In the genomic region with DNA sequence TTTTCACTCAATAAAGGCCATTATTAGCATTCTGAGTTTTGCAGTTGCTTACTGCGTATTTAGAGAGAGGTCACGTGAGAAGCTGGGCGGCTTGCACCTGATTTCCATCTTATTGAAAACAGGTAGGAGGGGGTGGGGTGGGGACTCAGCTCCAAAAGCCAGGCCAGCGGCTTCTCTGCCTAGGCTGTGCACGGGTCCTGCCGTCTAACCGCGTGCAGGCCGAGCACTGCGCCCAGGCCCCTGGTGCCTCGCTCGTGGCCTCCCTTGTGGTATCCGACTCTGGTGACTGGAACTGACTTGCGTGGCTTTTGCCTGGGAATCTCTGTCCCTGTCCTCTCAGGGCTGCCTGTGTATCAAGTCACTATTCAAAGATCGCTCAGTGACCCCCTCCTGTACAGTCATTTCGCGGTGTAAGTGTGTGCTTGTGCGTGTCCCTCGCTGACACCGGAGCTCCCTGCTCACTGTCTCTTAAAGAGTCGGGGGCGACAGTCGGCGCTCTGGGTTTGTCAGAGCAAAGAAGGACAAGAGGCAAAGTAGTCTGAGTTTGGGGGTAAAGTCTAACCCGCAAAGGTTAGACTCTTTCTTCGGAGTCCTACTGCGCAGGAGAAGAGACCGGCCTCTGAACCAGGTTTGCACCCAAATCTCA, we compare ENCODE assay signal across 9 mouse cellular contexts. TPM values are rescaled to one million over a fixed set of nuclear protein-coding genes. Genes with fewer than 3 reads are reported as not detected.
DNase-seq lines count a peak whose midpoint lies in the region; ATAC-seq and TF ChIP-seq lines count a peak whose summit lies in the region.
"Had no signal": no experiment of that assay in that cellular context is flagged by ENCODE, and none has a peak within 500 bp of the region (broad histone marks: within the 10 kb centered on the region; RNA-seq: fewer than 3 reads in every experiment).

No protein-coding gene starts in this region.

- peak overlapping the region; percentile 73 to 84 (median 75) for H3K4me3 ChIP-seq in CH12.LX (replicated peaks in 1 of 3; ENCODE audit: low read depth in 2 of 3, low read length in 2 of 3, poor library complexity in 1 of 3)
- H3K4me3 ChIP-seq in kidney, embryonic 14.5 days (ENCODE audit: low read length): peak overlapping the region; percentile 68
- peak overlapping the region; percentile 62 for H3K4me3 ChIP-seq in lung, embryonic 14.5 days (ENCODE audit: low read depth, low read length)
- H3K4me3 ChIP-seq in neural tube, embryonic 15.5 days (replicated peaks): peak overlapping the region; percentile 60

- H3K27me3 ChIP-seq in CH12.LX (replicated peaks): peaks cover 20% of the 10 kb centered on the region
- peaks cover 38% of the 10 kb centered on the region for H3K27me3 ChIP-seq in kidney, embryonic 14.5 days (ENCODE audit: control insufficient read depth, insufficient read depth, low read length)
- H3K27me3 ChIP-seq in lung, embryonic 14.5 days (ENCODE audit: insufficient read depth, low read length): peaks cover 36% of the 10 kb centered on the region
- peaks cover 28% of the 10 kb centered on the region for H3K27me3 ChIP-seq in neural tube, embryonic 15.5 days (replicated peaks)

- H3K4me1 ChIP-seq in CH12.LX (ENCODE audit: control insufficient read depth in 1 of 2, insufficient read depth in 2 of 2): peaks cover 3 to 37% of the 10 kb centered on the region in 2 experiments; a peak in 2 of 4 replicates
- H3K4me1 ChIP-seq in kidney, embryonic 14.5 days (ENCODE audit: control insufficient read depth, insufficient read depth, low read length): peaks cover 12% of the 10 kb centered on the region
- peaks cover 6% of the 10 kb centered on the region; the same call in 1 of the 2 replicates for H3K4me1 ChIP-seq in lung, embryonic 14.5 days (ENCODE audit: insufficient read depth)
- peaks cover 51% of the 10 kb centered on the region for H3K4me1 ChIP-seq in neural tube, embryonic 15.5 days

- no peak for TF ChIP-seq CTCF in CH12.LX (conservative IDR thresholded peaks at IDR 0.05 in 1 of 2, IDR thresholded peaks at IDR 0.05 in 1 of 2; ENCODE audit: low read depth in 2 of 2, low read length in 2 of 2)
- no peak for TF ChIP-seq CTCF in lung, embryonic 14.5 days (IDR thresholded peaks at IDR 0.05; ENCODE audit: low read depth)

- peak overlapping the region; percentile 65 for H3K9ac ChIP-seq in CH12.LX (ENCODE audit: insufficient read depth, low read depth)
- H3K9ac ChIP-seq in kidney, embryonic 14.5 days (ENCODE audit: low read depth, low read length): peak overlapping the region; percentile 76
- peak overlapping the region; percentile 74 for H3K9ac ChIP-seq in lung, embryonic 14.5 days
- peak overlapping the region; percentile 56 for H3K9ac ChIP-seq in neural tube, embryonic 15.5 days (replicated peaks)

- H3K4me2 ChIP-seq in CH12.LX (ENCODE audit: insufficient read depth, low read depth, poor library complexity, severe bottlenecking): peak overlapping the region; percentile 62
- peak overlapping the region; percentile 88 for H3K4me2 ChIP-seq in kidney, embryonic 14.5 days (replicated peaks; ENCODE audit: low read depth, low read length)
- H3K4me2 ChIP-seq in lung, embryonic 14.5 days: peak overlapping the region; percentile 87
- peak overlapping the region; percentile 86 for H3K4me2 ChIP-seq in neural tube, embryonic 15.5 days

- no peaks in the 10 kb centered on the region for H3K36me3 ChIP-seq in CH12.LX (replicated peaks in 1 of 2; ENCODE audit: control insufficient read depth in 1 of 2, insufficient read depth in 1 of 2, low read length in 1 of 2)
- no peaks in the 10 kb centered on the region for H3K36me3 ChIP-seq in kidney, embryonic 14.5 days (ENCODE audit: control insufficient read depth, insufficient read depth, low read length)
- H3K36me3 ChIP-seq in lung, embryonic 14.5 days (ENCODE audit: insufficient read depth): no peaks in the 10 kb centered on the region
- no peaks in the 10 kb centered on the region for H3K36me3 ChIP-seq in neural tube, embryonic 15.5 days

- dilution Hi-C loops in CH12.LX (cut with MboI; ENCODE audit: extremely low pct_ligation_motif_present, extremely low pct_unique_long_range_greater_than_20kb, low sequenced_read_pairs): no loop called here

- in situ Hi-C loops in CH12.LX (cut with MboI; ENCODE audit: low pct_ligation_motif_present, low pct_unique_long_range_greater_than_20kb, low sequenced_read_pairs): loop anchor here (5.0 to 10.0 kb wide), 4 partner anchors 290 to 713 kb away; no protein-coding TSS in a partner anchor

- DNase-seq in adrenal gland, adult (ENCODE audit: inconsistent age in 2 of 2, low spot score in 1 of 2): peak; percentile 64 to 88
- no peak for DNase-seq in adrenal gland, adult 8-10 months
- peak; percentile 27 for DNase-seq in CH12.LX (ENCODE audit: extremely low read depth)
- DNase-seq in cerebellum, adult 9-11 months: peak; percentile 72
- peak; percentile 36 for DNase-seq in heart, adult 8-10 months (ENCODE audit: low spot score)
- peak; percentile 58 for DNase-seq in lung, embryonic 14.5 days

- peak; percentile 20 for ATAC-seq in kidney, embryonic 14.5 days (ENCODE audit: low FRiP score, low TSS enrichment)
- ATAC-seq in lung, embryonic 14.5 days (ENCODE audit: insufficient read depth): peak; percentile 16; the same call in 1 of the 2 replicates
- peak; percentile 43 for ATAC-seq in neural tube, embryonic 15.5 days (ENCODE audit: low FRiP score)

- TF ChIP-seq RAD21 in CH12.LX (IDR thresholded peaks at IDR 0.05; ENCODE audit: low read depth, low read length): no peak

- H3K27ac ChIP-seq in CH12.LX (ENCODE audit: insufficient read depth, low read depth): no peak overlapping the region; the same call in 1 of the 2 replicates
- peak overlapping the region; percentile 65; the same call in 1 of the 2 replicates for H3K27ac ChIP-seq in kidney, embryonic 14.5 days (ENCODE audit: low read depth, low read length)
- peak overlapping the region; percentile 80 for H3K27ac ChIP-seq in lung, embryonic 14.5 days (ENCODE audit: low read depth)
- peak overlapping the region; percentile 89 for H3K27ac ChIP-seq in neural tube, embryonic 15.5 days (replicated peaks)

- TF ChIP-seq EP300 in CH12.LX (IDR thresholded peaks at IDR 0.05; ENCODE audit: low read length): no peak

- no peak for TF ChIP-seq POLR2A in CH12.LX (IDR thresholded peaks at IDR 0.05; ENCODE audit: low read depth, low read length)

- H3K9me3 ChIP-seq in CH12.LX (replicated peaks; ENCODE audit: low read length): no peaks in the 10 kb centered on the region
- H3K9me3 ChIP-seq in kidney, embryonic 14.5 days (ENCODE audit: control insufficient read depth, low read length): no peaks in the 10 kb centered on the region
- no peaks in the 10 kb centered on the region for H3K9me3 ChIP-seq in lung, embryonic 14.5 days (ENCODE audit: low read depth, low read length)
- no peaks in the 10 kb centered on the region for H3K9me3 ChIP-seq in neural tube, embryonic 15.5 days (replicated peaks)

- H3K79me2 ChIP-seq in CH12.LX (replicated peaks; ENCODE audit: control insufficient read depth, extremely low read depth, insufficient read depth, poor library complexity, severe bottlenecking): no peaks in the 10 kb centered on the region

- WGBS in kidney, embryonic 14.5 days: 2% methylated on average over 28 of the region's 28 CpGs
- WGBS in lung, embryonic 14.5 days: 3% methylated on average over 28 of the region's 28 CpGs
- WGBS in neural tube, embryonic 15.5 days: 1% methylated on average over 28 of the region's 28 CpGs

TF ChIP-seq in CH12.LX, 34 proteins besides CTCF, POLR2A, EP300 and RAD21:
- TF ChIP-seq BHLHE40 (IDR thresholded peaks at IDR 0.05; ENCODE audit: low read depth, low read length): peak; percentile 78
- no peak for TF ChIP-seq ZKSCAN1 (IDR thresholded peaks at IDR 0.05; ENCODE audit: borderline replicate concordance, low read depth, low read length)

RNA-seq across cellular contexts. Expression of gene Skor1, which starts 16.7 kb away (rescaled TPM):
- under 1 TPM; 0.06 to 0.18 (median 0.12) TPM for total RNA-seq in adrenal gland, adult 8-10 months (2022)
- total RNA-seq in CH12.LX (2012; rRNA removed) (not detected in 2 replicates), CH12.LX (2014; rRNA removed) (not detected in 2 replicates)
- not detected in 2 replicates for polyA plus RNA-seq in CH12.LX (2012; ENCODE audit: insufficient read length, low read depth)
- total RNA-seq in heart, adult 8-10 months (2022): under 1 TPM in 3 of 4 experiments, not detected in 1; 0.08 to 0.20 (median 0.12) TPM
- polyA plus RNA-seq in kidney, embryonic 14.5 days (2014; fragmentation: Nextera tagmentation; extraction: Ambion mirVana): not detected in 2 replicates
- not detected in 2 replicates for polyA plus RNA-seq in lung, embryonic 14.5 days (2014; fragmentation: Nextera tagmentation; extraction: Ambion mirVana)
- polyA plus RNA-seq in neural tube, embryonic 15.5 days (2015; fragmentation: Nextera tagmentation; extraction: Ambion mirVana): 12.2 and 18.7 TPM in 2 replicates
- total RNA-seq: heart, postnatal 14 days had no signal

Comparison
In these comparisons a context has a peak if more than half of its experiments do, and no peak if none do; other contexts are left out.
1. RNA of gene Skor1, which starts 16.7 kb away (polyA plus RNA-seq): 12.2 to 18.7 TPM in neural tube, embryonic 15.5 days; not detected in kidney, embryonic 14.5 days, not detected in CH12.LX and not detected in lung, embryonic 14.5 days; every median in the first group is over 10 times any median in the second.
2. Peak in every context shown above with its lines, with median percentiles within 50 percentile points of each other: H3K4me2 ChIP-seq, H3K4me3 ChIP-seq, H3K9ac ChIP-seq and ATAC-seq.